Mouse (Mus musculus): Measurements from ENCODE around the gene Dync1h1. TPM values are rescaled to one million over a fixed set of nuclear protein-coding genes. Genes with fewer than 3 reads are reported as not detected.

Gene Dync1h1
- 92.2 and 93.6 TPM in 2 replicates for polyA plus RNA-seq (2015; fragmentation: Nextera tagmentation; extraction: Ambion mirVana)

DNA sequence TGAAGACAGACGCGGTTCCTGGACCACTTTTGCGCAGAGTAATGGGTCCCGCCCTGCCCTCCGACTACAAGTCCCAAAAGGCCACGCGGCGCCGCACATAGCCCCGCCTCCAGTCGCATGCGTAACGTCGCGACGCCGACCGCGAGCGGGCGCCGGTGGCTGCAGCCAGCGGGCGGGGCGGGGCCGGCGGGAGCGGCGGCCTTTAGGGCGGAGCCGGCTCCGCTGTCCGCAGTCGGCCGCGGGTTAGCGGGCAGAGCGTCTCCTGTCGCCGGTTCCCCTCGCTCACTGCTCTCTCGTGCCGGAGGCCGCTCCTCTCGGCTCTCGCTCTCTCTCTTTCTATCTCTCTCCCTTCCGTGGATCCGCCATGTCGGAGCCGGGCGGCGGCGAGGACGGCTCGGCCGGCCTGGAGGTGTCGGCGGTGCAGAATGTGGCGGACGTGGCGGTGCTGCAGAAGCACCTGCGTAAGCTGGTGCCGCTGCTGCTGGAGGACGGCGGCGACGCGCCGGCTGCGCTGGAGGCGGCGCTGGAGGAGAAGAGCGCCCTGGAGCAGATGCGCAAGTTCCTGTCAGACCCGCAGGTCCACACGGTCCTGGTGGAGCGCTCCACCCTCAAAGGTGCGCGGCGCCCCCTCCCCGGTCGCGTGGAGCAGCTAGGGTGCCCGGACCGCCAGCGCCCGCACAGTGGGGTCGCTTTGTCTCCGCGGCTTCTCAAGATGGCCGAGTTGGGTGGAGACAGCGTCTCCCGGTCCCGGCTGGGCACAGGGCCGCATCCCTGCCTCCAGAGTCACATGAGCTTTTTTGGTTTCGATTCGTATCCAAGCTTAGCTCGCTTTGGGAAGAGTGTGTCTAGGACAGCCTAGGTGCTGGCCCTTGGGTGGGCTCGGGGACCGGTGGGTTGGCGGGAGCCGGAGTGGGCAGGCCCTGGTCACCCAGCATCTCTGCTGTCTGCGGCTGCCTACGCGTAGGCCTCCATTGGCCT lies at the start of gene Dync1h1:
TSS of gene Dync1h1 (plus strand) at position 212 of the 978 bp plus-strand sequence.
- Histone ChIP-seq H3K4me1 (replicated peaks) (peaks cover 33% of the 10 kb centered on the region), H3K9ac (replicated peaks) (peak within 1 kb of the TSS; percentile 99), H3K4me2 (replicated peaks) (peak within 1 kb of the TSS; percentile 93), H3K9me3 (no peaks in the 10 kb centered on the region), H3K4me3 (replicated peaks) (peak within 1 kb of the TSS; percentile 99), H3K27me3 (0 out of 2 replicates have a peak, but pooled peaks cover 5% of the 10 kb centered on the region), H3K36me3 (no peaks in the 10 kb centered on the region), H3K27ac (peak within 1 kb of the TSS; percentile 97)
- under 1% methylated on average over 105 of the region's 105 CpGs for WGBS
- peak; percentile 93 for ATAC-seq

DNA sequence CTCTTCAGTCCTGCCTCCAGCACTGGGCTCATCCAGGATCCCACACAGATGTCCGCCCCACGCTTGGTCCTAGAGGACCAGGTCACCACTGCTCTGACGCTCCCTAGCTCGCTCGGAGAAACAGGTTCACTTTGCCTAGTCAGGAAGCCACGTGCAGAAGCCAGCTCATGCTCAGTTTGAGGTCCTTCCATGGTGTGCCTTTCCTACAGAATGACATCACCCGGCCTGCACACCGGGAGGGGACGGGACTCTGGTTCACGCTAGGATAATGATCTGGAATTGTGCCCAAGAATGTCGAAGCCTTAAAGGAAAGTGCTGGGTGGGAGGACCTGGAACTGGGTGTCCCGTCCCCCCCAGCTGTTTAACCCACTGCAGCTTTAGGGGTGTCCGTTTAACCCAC lies 49.1 kb upstream of the Dync1h1 start:
- Histone ChIP-seq H3K4me1 (replicated peaks) (no peaks in the 10 kb centered on the region), H3K9me3 (no peaks in the 10 kb centered on the region), H3K4me3 (replicated peaks) (no peak overlapping the region), H3K36me3 (peaks cover 94% of the 10 kb centered on the region), H3K4me2 (replicated peaks) (no peak overlapping the region), H3K9ac (replicated peaks) (no peak overlapping the region), H3K27me3 (no peaks in the 10 kb centered on the region), H3K27ac (no peak overlapping the region)
- WGBS = 89% methylated on average over 13 of the region's 13 CpGs
- no peak for ATAC-seq

DNA sequence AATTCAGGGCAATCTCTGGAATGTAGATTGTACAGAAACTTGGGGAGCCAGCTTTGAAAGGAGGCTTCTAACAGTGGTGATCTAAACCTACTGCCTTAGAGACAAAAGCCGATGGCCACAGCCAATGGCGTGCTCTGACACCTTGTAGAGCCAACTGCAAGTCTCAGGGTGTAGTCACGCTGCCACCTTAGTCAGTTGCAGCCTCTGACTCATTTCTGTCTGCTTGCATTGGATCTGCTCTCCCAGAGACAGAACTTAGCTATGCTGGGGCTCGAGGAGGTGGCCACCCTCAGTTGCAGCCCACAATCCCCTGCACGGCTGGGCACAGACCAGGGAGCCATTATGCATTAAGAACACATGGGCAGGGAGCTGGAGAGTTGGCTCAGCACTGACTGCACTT lies 47.9 kb upstream of the Dync1h1 start:
- no peak overlapping the region for H3K9ac ChIP-seq (replicated peaks)
- no peak for ATAC-seq
- H3K36me3 ChIP-seq = peaks cover 92% of the 10 kb centered on the region
- no peak overlapping the region for H3K27ac ChIP-seq
- H3K4me1 ChIP-seq (replicated peaks) = peaks cover 3% of the 10 kb centered on the region; the same call in 1 of the 2 replicates
- no peaks in the 10 kb centered on the region for H3K9me3 ChIP-seq
- WGBS = 95% methylated on average over 5 of the region's 5 CpGs
- H3K4me2 ChIP-seq (replicated peaks) = no peak overlapping the region
- no peak overlapping the region for H3K4me3 ChIP-seq (replicated peaks)
- no peaks in the 10 kb centered on the region for H3K27me3 ChIP-seq

DNA sequence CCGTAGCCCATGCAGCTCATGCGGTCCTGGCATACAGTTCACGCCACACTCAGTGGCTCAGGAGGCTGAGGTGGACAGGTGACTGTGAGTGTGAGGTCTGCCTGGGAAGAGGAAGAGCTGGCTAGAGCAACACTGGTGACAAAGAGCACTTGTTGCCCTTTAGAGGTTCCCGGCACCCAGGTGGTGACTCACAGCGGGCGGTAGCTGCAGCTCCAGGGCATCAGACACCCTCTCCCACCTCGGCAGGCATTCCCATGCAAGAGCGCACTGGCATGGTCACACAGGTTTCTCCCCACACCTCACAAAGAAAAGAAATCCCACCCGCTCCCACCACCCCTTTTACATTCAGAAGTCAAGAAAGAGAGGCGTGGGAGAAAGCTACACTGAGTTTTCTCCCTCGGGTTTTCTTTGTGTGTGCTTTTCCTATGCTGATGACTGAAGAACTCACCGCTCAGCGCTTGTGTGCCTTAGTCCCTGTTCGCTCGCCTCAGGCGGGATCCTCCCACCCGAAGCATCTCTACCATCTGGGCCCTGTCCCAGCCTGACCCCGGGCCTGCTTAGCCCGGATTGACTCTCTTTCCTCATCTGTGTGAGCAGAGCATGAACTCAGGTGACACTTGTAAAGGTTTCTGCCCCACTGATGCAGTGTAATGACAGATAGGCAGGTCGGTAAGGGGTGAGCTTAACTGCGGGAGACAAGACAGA lies 45.6 kb upstream of the Dync1h1 start:
- Histone ChIP-seq H3K4me3 (replicated peaks) (no peak overlapping the region), H3K27me3 (no peaks in the 10 kb centered on the region), H3K9ac (replicated peaks) (no peak overlapping the region), H3K36me3 (peaks cover 93% of the 10 kb centered on the region), H3K27ac (no peak overlapping the region), H3K4me2 (replicated peaks) (no peak overlapping the region), H3K9me3 (no peaks in the 10 kb centered on the region), H3K4me1 (replicated peaks) (peaks cover 3% of the 10 kb centered on the region; the same call in 1 of the 2 replicates)
- 91% methylated on average over 21 of the region's 21 CpGs for WGBS
- ATAC-seq = no peak

DNA sequence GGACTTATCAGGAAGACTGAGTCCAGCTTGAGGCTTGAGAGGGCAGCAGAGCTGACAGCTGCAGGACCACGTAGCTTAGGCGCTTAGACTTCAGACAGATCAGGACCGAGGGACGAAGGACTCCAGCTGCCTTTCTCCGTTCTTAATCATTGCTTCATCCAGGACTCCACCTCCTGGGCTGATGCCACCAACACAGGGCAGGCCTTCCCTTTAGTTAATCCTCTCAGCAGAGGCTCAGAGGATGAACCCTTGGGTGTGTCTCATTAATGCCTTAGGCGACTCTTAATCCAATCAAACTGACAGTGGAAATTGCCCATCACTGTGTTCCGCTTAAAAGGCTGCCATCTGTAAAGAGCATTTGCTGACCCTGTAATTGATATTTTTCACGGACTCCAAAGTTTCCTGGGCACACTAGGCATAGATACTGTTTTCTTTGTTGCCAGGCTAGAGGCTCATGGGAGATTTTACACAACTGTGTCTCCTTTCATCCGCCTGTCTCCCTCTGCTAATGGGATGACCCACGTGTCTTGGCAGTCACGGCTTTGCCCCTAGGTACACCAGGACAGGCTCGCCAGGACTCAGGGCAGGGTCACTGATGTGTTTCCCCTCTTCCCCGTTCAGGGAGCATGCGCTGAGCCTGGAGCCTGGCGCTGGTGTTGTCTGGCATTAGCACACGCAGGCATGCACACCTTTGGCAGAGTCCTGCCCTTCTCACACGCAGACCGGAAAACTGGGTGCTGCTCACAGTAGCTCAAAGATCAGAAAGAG lies 44.2 kb upstream of the Dync1h1 start:
- peaks cover 3% of the 10 kb centered on the region; the same call in 1 of the 2 replicates for H3K4me1 ChIP-seq (replicated peaks)
- WGBS = 66% methylated on average over 18 of the region's 18 CpGs
- H3K4me2 ChIP-seq (replicated peaks) = no peak overlapping the region
- peak; percentile 62 for ATAC-seq
- peak overlapping the region; percentile 10; the same call in 1 of the 2 replicates for H3K27ac ChIP-seq
- H3K9me3 ChIP-seq = no peaks in the 10 kb centered on the region
- H3K9ac ChIP-seq (replicated peaks) = no peak overlapping the region
- H3K4me3 ChIP-seq (replicated peaks) = no peak overlapping the region
- peaks cover 92% of the 10 kb centered on the region for H3K36me3 ChIP-seq
- H3K27me3 ChIP-seq = no peaks in the 10 kb centered on the region

DNA sequence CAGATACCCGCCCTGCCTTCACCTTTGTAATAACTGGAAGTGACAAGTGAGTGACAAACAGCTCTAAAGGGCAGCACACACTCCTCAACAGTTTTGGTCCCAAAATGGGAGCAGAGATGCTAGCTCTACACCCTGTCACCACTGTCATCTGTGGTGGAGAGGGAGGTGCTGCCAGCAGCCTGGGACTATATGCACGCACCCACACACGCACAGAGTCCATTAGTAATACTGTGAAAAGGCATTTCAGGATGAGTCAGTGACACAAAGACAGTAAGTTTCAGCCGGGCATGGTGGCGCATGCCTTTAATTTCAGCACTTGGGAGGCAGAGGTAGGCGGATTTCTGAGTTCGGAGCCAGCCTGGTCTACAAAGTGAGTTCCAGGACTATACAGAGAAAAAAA lies 43.1 kb upstream of the Dync1h1 start:
- Histone ChIP-seq H3K4me3 (replicated peaks) (no peak overlapping the region), H3K4me2 (replicated peaks) (no peak overlapping the region), H3K4me1 (replicated peaks) (peaks cover 3% of the 10 kb centered on the region; the same call in 1 of the 2 replicates), H3K9me3 (no peaks in the 10 kb centered on the region), H3K27me3 (no peaks in the 10 kb centered on the region), H3K36me3 (peaks cover 91% of the 10 kb centered on the region), H3K9ac (replicated peaks) (no peak overlapping the region), H3K27ac (no peak overlapping the region)
- no peak for ATAC-seq
- 96% methylated on average over 7 of the region's 7 CpGs for WGBS

DNA sequence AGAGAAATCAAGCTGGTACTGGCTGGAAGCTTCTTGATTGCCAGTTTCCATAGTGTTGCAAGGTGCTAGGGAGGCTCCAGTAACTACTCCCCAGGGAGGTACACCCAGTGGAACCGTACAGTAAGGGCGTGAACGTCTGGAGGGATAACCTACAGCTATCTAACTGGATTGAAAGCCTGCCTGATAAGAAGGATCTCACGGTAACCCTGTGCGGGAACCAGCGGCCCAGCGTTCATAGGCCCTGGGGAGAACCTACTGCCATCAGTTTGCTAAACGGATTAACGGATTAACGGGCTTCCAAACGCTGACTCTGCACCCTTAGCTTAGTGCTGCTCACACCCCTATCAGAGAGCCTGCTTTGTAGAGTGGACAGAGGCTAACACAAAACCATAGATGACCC lies 37.9 kb upstream of the Dync1h1 start:
- no peaks in the 10 kb centered on the region for H3K9me3 ChIP-seq
- H3K4me1 ChIP-seq (replicated peaks) = no peaks in the 10 kb centered on the region
- H3K9ac ChIP-seq (replicated peaks) = no peak overlapping the region
- no peak overlapping the region for H3K4me3 ChIP-seq (replicated peaks)
- H3K4me2 ChIP-seq (replicated peaks) = no peak overlapping the region
- 0 out of 2 replicates have a peak, but pooled peaks have one; percentile 20 for ATAC-seq
- H3K27ac ChIP-seq = no peak overlapping the region
- H3K36me3 ChIP-seq = peaks cover 90% of the 10 kb centered on the region
- 66% methylated on average over 11 of the region's 11 CpGs for WGBS
- no peaks in the 10 kb centered on the region for H3K27me3 ChIP-seq

DNA sequence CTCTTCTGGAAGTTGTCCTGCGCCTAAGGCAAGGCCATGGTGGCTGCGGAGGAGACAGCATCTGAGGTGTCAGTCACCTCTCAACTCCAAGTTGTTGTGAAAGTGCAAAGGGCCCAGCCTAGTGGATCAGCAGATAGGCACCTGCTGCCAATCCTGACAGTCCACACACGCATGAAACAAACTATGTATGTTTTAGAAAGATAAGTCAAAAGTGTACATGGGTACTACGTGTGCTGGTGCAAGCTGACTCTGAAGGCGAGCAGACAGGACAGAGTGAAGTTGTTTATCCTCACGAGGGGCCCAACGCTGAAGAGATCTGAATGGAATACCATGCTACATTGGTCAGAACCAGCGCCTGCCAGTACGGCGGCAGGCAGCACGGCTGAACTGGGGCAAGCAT lies 36.4 kb upstream of the Dync1h1 start:
- H3K27ac ChIP-seq = no peak overlapping the region
- no peak overlapping the region for H3K9ac ChIP-seq (replicated peaks)
- WGBS = 94% methylated on average over 11 of the region's 11 CpGs
- no peak overlapping the region for H3K4me3 ChIP-seq (replicated peaks)
- peaks cover 90% of the 10 kb centered on the region for H3K36me3 ChIP-seq
- H3K4me1 ChIP-seq (replicated peaks) = no peaks in the 10 kb centered on the region
- H3K9me3 ChIP-seq = no peaks in the 10 kb centered on the region
- H3K4me2 ChIP-seq (replicated peaks) = no peak overlapping the region
- ATAC-seq = no peak
- no peaks in the 10 kb centered on the region for H3K27me3 ChIP-seq

DNA sequence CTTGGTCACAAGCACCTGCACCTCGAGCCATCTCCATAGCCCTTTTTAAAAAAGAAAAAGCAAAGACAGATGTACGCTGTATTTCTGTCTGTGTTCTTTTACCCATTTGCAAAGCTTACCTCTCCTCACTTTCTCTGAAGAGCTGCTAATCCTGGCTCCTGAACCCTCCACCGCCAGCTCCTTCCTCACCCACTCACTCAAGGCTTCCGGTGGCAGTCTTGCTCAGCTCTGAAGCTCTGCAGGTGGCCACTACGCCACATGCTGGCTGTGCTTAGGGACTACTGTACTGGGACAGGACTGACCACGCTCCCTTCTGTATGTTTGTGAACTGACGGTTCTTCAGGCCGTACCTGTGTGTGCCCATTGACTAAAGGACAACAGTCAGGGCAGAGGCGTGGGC lies 34.9 kb upstream of the Dync1h1 start:
- Histone ChIP-seq H3K4me3 (replicated peaks) (no peak overlapping the region), H3K36me3 (peaks cover 91% of the 10 kb centered on the region), H3K27me3 (no peaks in the 10 kb centered on the region), H3K9me3 (no peaks in the 10 kb centered on the region), H3K27ac (no peak overlapping the region), H3K9ac (replicated peaks) (no peak overlapping the region), H3K4me2 (replicated peaks) (no peak overlapping the region), H3K4me1 (replicated peaks) (no peaks in the 10 kb centered on the region)
- ATAC-seq = no peak
- 96% methylated on average over 9 of the region's 9 CpGs for WGBS

DNA sequence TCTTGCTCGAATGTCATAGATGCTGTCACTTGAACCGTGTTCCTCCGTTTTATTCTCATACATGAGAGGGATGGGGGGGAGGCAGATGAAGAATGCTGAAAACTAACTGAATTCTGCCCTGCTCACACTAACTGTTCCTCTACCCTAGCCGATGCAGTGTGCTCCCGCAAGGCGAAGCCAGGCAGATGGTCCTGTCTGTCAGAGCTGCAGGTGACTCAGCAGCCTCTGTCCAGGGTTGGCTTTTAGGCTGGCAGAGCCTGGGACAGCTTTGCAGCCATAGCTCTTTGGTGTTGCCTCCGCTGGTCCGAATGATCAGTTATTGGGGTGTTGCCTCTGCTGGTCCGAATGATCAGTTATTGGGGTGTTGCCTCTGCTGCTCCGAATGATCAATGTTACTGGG lies 30.2 kb upstream of the Dync1h1 start:
- H3K4me3 ChIP-seq (replicated peaks) = no peak overlapping the region
- peaks cover 86% of the 10 kb centered on the region for H3K36me3 ChIP-seq
- 97% methylated on average over 10 of the region's 10 CpGs for WGBS
- H3K4me2 ChIP-seq (replicated peaks) = no peak overlapping the region
- no peaks in the 10 kb centered on the region for H3K9me3 ChIP-seq
- no peak for ATAC-seq
- H3K4me1 ChIP-seq (replicated peaks) = no peaks in the 10 kb centered on the region
- no peak overlapping the region for H3K27ac ChIP-seq
- H3K27me3 ChIP-seq = no peaks in the 10 kb centered on the region
- no peak overlapping the region for H3K9ac ChIP-seq (replicated peaks)

DNA sequence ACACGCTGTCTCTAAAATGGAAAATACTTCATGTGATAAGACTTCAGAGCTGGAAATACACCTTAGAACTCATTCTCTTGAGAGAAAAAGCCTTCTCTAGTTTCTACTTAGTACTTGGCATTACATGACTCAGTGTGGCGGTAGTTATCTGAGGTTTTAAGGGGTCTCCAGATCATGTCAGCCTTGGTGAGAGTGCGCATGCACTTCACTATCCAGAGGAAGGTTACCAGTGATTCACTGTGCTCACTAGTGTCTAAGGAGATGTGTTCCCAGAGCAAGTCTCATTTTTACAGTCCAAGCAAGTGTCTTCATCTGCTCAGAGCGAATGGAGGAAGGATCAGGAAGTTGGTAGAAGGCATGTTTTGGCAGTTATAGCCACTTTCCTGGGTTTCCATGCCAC lies 28.9 kb upstream of the Dync1h1 start:
- Histone ChIP-seq H3K4me1 (replicated peaks) (no peaks in the 10 kb centered on the region), H3K27me3 (no peaks in the 10 kb centered on the region), H3K27ac (no peak overlapping the region), H3K4me2 (replicated peaks) (no peak overlapping the region), H3K9ac (replicated peaks) (no peak overlapping the region), H3K36me3 (peaks cover 79% of the 10 kb centered on the region), H3K4me3 (replicated peaks) (no peak overlapping the region), H3K9me3 (no peaks in the 10 kb centered on the region)
- whole genome bisulfite sequencing = 92% methylated on average over 4 of the region's 4 CpGs
- ATAC-seq = no peak

Data from midbrain, embryonic 13.5 days (tissue).